Mouse (Mus musculus) MEL (cell line): ENCODE measurements around the gene Gbp6.
"Not testable (repeated sequence)": the region's sequence is repeated elsewhere in the genome, so short reads cannot be mapped to it uniquely, and the experiment has no call there.

Experiments
- ELF1 ChIP-seq: IDR thresholded peaks from 2 replicates; pipeline ENCODE4 v1.6.1; 2014; ENCODE audit warnings: low read depth, mild to moderate bottlenecking, inconsistent platforms, low read length, improper control_type of control experiment, moderate library complexity
- EP300 ChIP-seq, 2 experiments: IDR thresholded peaks; 2 replicates each; pipeline ENCODE4 v1.6.1; 2011; ENCODE audit warnings: improper control_type of control experiment in 2 of 2, low read length in 2 of 2, low read depth in 1 of 2, mild to moderate bottlenecking in 1 of 2
- KAT2A ChIP-seq: conservative IDR thresholded peaks from 2 replicates; pipeline ENCODE4 v1.6.1; 2012; ENCODE audit warnings: low read depth, low read length, improper control_type of control experiment, inconsistent platforms
- NELFE ChIP-seq: IDR thresholded peaks from 2 replicates; pipeline ENCODE4 v1.6.1; 2011; ENCODE audit warnings: low read depth, low read length, improper control_type of control experiment
- POLR2A ChIP-seq, 2 experiments: IDR thresholded peaks; 2 replicates each; pipeline ENCODE4 v1.6.1; 2011 to 2012; ENCODE audit warnings: low read length in 2 of 2, mild to moderate bottlenecking in 2 of 2, control low read depth in 1 of 2, improper control_type of control experiment in 1 of 2, low read depth in 1 of 2, moderate library complexity in 1 of 2; ENCODE audit not compliant: control insufficient read depth in 1 of 2, insufficient read depth in 1 of 2, poor library complexity in 1 of 2
- RAD21 ChIP-seq: IDR thresholded peaks from 2 replicates; pipeline ENCODE4 v1.6.1; 2011; ENCODE audit warnings: mild to moderate bottlenecking, low read depth, low read length, improper control_type of control experiment

DNA sequence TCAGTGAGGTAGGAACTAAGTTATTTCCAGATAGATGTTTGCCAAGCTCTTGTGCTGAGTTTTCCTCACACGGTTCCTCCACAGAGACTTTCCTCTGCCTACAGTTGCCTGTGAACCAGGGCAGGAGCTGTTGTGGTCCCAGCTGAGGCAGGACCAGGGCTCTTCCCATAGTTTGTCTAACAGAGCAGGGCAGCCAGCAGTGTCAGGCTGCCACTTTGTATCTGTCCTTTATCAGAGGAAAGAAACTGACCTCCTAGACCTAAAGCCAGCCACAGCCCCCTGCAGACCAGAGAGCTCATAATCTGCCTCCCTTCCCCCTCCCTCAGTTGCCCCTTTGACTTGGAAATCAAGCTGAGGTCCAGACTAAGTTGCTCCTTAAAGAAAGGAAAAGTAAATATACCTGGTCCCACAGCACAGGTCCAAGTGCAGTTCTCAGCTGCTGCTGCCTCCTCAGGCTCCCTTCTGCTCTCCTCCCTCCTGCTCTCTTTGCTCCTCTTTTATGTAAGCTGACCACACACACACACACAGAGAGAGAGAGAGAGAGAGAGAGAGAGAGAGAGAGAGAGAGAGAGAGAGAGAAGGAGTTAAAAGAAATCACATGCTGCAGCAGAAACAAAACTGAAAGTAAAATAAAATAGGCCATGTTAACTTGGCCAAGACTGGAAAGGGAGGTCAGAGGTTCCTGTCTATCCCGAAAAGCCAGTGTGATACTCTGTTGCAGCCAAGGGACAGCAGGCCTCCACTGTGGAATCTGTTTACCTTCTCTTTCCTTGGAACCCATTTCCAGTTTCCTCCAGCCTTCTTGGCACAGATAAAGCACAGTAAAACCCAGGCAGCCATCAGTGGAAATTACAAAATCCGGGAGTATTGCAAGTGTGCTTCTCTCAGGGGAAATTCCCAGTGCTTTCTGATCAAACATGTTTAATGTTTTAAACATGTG lies at the start of gene Gbp6, which contains the start of gene Gm43302:
- TF ChIP-seq KAT2A; ELF1; NELFE; RAD21; POLR2A (IDR thresholded peaks at IDR 0.05; ENCODE audit: control insufficient read depth in 1 of 2, insufficient read depth in 1 of 2, low read depth in 1 of 2, low read length in 2 of 2, poor library complexity in 1 of 2); EP300 (IDR thresholded peaks at IDR 0.05; ENCODE audit: low read depth in 1 of 2, low read length in 2 of 2): not testable (repeated sequence)
